Mouse (Mus musculus) forebrain, embryonic 16.5 days (tissue): Measurements from ENCODE around the gene Olr1. TPM values are rescaled to one million over a fixed set of nuclear protein-coding genes. Genes with fewer than 3 reads are reported as not detected.
"Not testable (repeated sequence)": the region's sequence is repeated elsewhere in the genome, so short reads cannot be mapped to it uniquely, and the experiment has no call there.

ENCODE experiments used
- ATAC-seq: fragments of 200-750 bp; cut with Nextera tagmentation; 2 replicates; pipeline ENCODE4 v1.8.0; 2017; ENCODE audit warnings: mild to moderate bottlenecking, moderate library complexity
- H3K27ac ChIP-seq: fragments of 300-500 bp; sonication (generic); 2 replicates; pipeline ENCODE4 v1.5.1; 2014; ENCODE audit warnings: low read length, control low read depth
- H3K27me3 ChIP-seq: fragments of 300-500 bp; sonication (generic); replicated peaks from 2 replicates; pipeline ENCODE4 v1.6.1; 2014; ENCODE audit warnings: low read length; ENCODE audit not compliant: control insufficient read depth, insufficient read depth
- H3K36me3 ChIP-seq: fragments of 300-500 bp; sonication (generic); 2 replicates; pipeline ENCODE4 v1.6.1; 2014; ENCODE audit not compliant: control insufficient read depth, insufficient read depth
- H3K4me1 ChIP-seq: fragments of 300-500 bp; sonication (generic); replicated peaks from 2 replicates; pipeline ENCODE4 v1.6.1; 2014; ENCODE audit warnings: low read length; ENCODE audit not compliant: control insufficient read depth, insufficient read depth
- H3K4me2 ChIP-seq: fragments of 300-500 bp; sonication (generic); 2 replicates; pipeline ENCODE4 v1.6.1; 2014; ENCODE audit warnings: mild to moderate bottlenecking, low read length, control low read depth
- H3K4me3 ChIP-seq: fragments of 300-500 bp; sonication (generic); replicated peaks from 2 replicates; pipeline ENCODE4 v1.5.1; 2014; ENCODE audit warnings: mild to moderate bottlenecking, low read length, control low read depth
- H3K9ac ChIP-seq: fragments of 300-500 bp; sonication (generic); replicated peaks from 2 replicates; pipeline ENCODE4 v1.6.1; 2014; ENCODE audit warnings: low read depth, low read length, control low read depth
- H3K9me3 ChIP-seq: fragments of 300-500 bp; sonication (generic); 2 replicates; pipeline ENCODE4 v1.6.1; 2016; ENCODE audit warnings: low read length; ENCODE audit not compliant: control insufficient read depth
- WGBS: fragments of 180-500 bp; shearing (Covaris S2); extraction: QIAGEN DNeasy Blood & Tissue Kit; methylation state at CpG from one replicate; pipeline ENCODE4 v1.1.7; 2014; 5-methylcytosine and 5-hydroxymethylcytosine counted together
- polyA plus RNA-seq: library from polyadenylated mRNA; unstranded; fragments of >200 nt; fragmentation: Nextera tagmentation; extraction: Ambion mirVana; gene quantifications from 2 replicates; pipeline ENCODE4 v1.2.1, GENCODE M21; 2015

Olr1 gene
- polyA plus RNA-seq, 1 experiment from 2014 or later, result not detected

- ATAC-seq, result no peak
- no peaks in the 10 kb centered on the region for H3K9me3 ChIP-seq
- H3K36me3 ChIP-seq, result no peaks in the 10 kb centered on the region
- no peaks in the 10 kb centered on the region for H3K27me3 ChIP-seq
- no peak overlapping the region for H3K4me2 ChIP-seq
- H3K27ac ChIP-seq, result no peak overlapping the region
- 95% methylated on average over 3 of the region's 3 CpGs for WGBS
- no peak overlapping the region for H3K9ac ChIP-seq
- H3K4me3 ChIP-seq, result no peak overlapping the region
- H3K4me1 ChIP-seq, result no peaks in the 10 kb centered on the region
These were observed 8.1 kb upstream of the Olr1 start for GRCm38 (mm10) chr6:129515068-129515467.

- no peaks in the 10 kb centered on the region for H3K4me1 ChIP-seq
- WGBS, result 68% methylated on average over 2 of the region's 2 CpGs
- no peak overlapping the region for H3K27ac ChIP-seq
- no peak for ATAC-seq
- H3K4me2 ChIP-seq, result no peak overlapping the region
- no peaks in the 10 kb centered on the region for H3K36me3 ChIP-seq
- H3K27me3 ChIP-seq, result no peaks in the 10 kb centered on the region
- no peak overlapping the region for H3K4me3 ChIP-seq
- no peaks in the 10 kb centered on the region for H3K9me3 ChIP-seq
- no peak overlapping the region for H3K9ac ChIP-seq
These were observed 7.4 kb upstream of the Olr1 start for GRCm38 (mm10) chr6:129514376-129514775.

GRCm38 (mm10) chr6:129513409-129513808 lies 6.4 kb upstream of the Olr1 start:
- WGBS, result 72% methylated on average over 1 of the region's 1 CpGs
- H3K9me3 ChIP-seq, result no peaks in the 10 kb centered on the region
- no peak overlapping the region for H3K27ac ChIP-seq
- H3K9ac ChIP-seq, result no peak overlapping the region
- H3K4me3 ChIP-seq, result no peak overlapping the region
- no peaks in the 10 kb centered on the region for H3K27me3 ChIP-seq
- no peaks in the 10 kb centered on the region for H3K4me1 ChIP-seq
- no peak overlapping the region for H3K4me2 ChIP-seq
- no peaks in the 10 kb centered on the region for H3K36me3 ChIP-seq
- no peak for ATAC-seq

GRCm38 (mm10) chr6:129512868-129513267 lies 5.9 kb upstream of the Olr1 start:
- 92% methylated on average over 8 of the region's 8 CpGs for WGBS
- Histone ChIP-seq H3K27me3 (no peaks in the 10 kb centered on the region), H3K9me3 (no peaks in the 10 kb centered on the region), H3K36me3 (no peaks in the 10 kb centered on the region), H3K4me2 (no peak overlapping the region), H3K4me1 (no peaks in the 10 kb centered on the region), H3K9ac (no peak overlapping the region), H3K27ac (no peak overlapping the region), H3K4me3 (no peak overlapping the region)
- ATAC-seq, result no peak

GRCm38 (mm10) chr6:129512367-129512766 lies 5.4 kb upstream of the Olr1 start, which contains the start of gene Tmem52b:
Gene Tmem52b, plus strand, starts transcription at chr6:129512555.
- Histone ChIP-seq H3K9me3 (no peaks in the 10 kb centered on the region), H3K4me1 (no peaks in the 10 kb centered on the region), H3K27me3 (no peaks in the 10 kb centered on the region), H3K4me3 (no peak within 1 kb of the TSS), H3K27ac (no peak within 1 kb of the TSS), H3K4me2 (no peak within 1 kb of the TSS), H3K9ac (no peak within 1 kb of the TSS), H3K36me3 (no peaks in the 10 kb centered on the region)
- ATAC-seq, result no peak
- WGBS, result 85% methylated on average over 3 of the region's 3 CpGs

- WGBS, result 67% methylated on average over 6 of the region's 6 CpGs
- no peak for ATAC-seq
- no peak overlapping the region for H3K4me3 ChIP-seq
These were observed 3.4 kb upstream of the Olr1 start for GRCm38 (mm10) chr6:129510120-129510911.

GRCm38 (mm10) chr6:129503471-129503870 lies 3.5 kb downstream of the Olr1 start:
- Histone ChIP-seq H3K4me2 (no peak overlapping the region), H3K27me3 (no peaks in the 10 kb centered on the region), H3K4me1 (no peaks in the 10 kb centered on the region), H3K9me3 (0 out of 2 replicates have a peak, but pooled peaks cover 4% of the 10 kb centered on the region), H3K9ac (no peak overlapping the region), H3K4me3 (no peak overlapping the region), H3K27ac (no peak overlapping the region), H3K36me3 (no peaks in the 10 kb centered on the region)
- no peak for ATAC-seq
- WGBS, result 83% methylated on average over 2 of the region's 2 CpGs

More at GRCm38 (mm10) chr6:129510120-129510911, 3.4 kb upstream of the Olr1 start:
- Histone ChIP-seq H3K27me3 (no peaks in the 10 kb centered on the region), H3K9ac (no peak overlapping the region), H3K9me3 (no peaks in the 10 kb centered on the region), H3K4me2 (no peak overlapping the region), H3K36me3 (no peaks in the 10 kb centered on the region), H3K4me1 (no peaks in the 10 kb centered on the region), H3K27ac (no peak overlapping the region)

GRCm38 (mm10) chr6:129499516-129499915 lies 7.4 kb downstream of the Olr1 start:
- 74% methylated on average over 1 of the region's 1 CpGs for WGBS

GRCm38 (mm10) chr6:129497345-129498218 lies 9.4 kb downstream of the Olr1 start:
- 92% methylated on average over 3 of the region's 3 CpGs for WGBS
- ATAC-seq, result no peak
- H3K4me3 ChIP-seq, result no peak overlapping the region

More at GRCm38 (mm10) chr6:129499516-129499915, 7.4 kb downstream of the Olr1 start:
- H3K4me3 ChIP-seq, ATAC-seq, H3K4me2 ChIP-seq, H3K36me3 ChIP-seq, H3K4me1 ChIP-seq, H3K27me3 ChIP-seq, H3K27ac ChIP-seq, H3K9me3 ChIP-seq, H3K9ac ChIP-seq: not testable (repeated sequence)

More at GRCm38 (mm10) chr6:129497345-129498218, 9.4 kb downstream of the Olr1 start:
- Histone ChIP-seq H3K4me2 (no peak overlapping the region), H3K36me3 (no peaks in the 10 kb centered on the region), H3K27ac (no peak overlapping the region), H3K9me3 (no peaks in the 10 kb centered on the region), H3K4me1 (no peaks in the 10 kb centered on the region), H3K9ac (no peak overlapping the region), H3K27me3 (no peaks in the 10 kb centered on the region)
